Mouse (Mus musculus): ENCODE measurements around the gene Wdr53. TPM values are rescaled to one million over a fixed set of nuclear protein-coding genes. Genes with fewer than 3 reads are reported as not detected.
"Not testable (repeated sequence)": the region's sequence is repeated elsewhere in the genome, so short reads cannot be mapped to it uniquely, and the experiment has no call there.

The Wdr53 gene
- polyA plus RNA-seq, 1 experiment from 2014 or later, result 23.4 TPM

GRCm38 (mm10) chr16:32239428-32240312, 7.4 kb upstream of the Wdr53 start:
- peaks cover 28% of the 10 kb centered on the region for H3K36me3 ChIP-seq
- no peak overlapping the region for H3K4me3 ChIP-seq
- no peak overlapping the region for H3K27ac ChIP-seq
- H3K4me2 ChIP-seq, result no peak overlapping the region
- WGBS, result 80% methylated on average over 2 of the region's 2 CpGs
- no peaks in the 10 kb centered on the region for H3K9me3 ChIP-seq
- no peak for ATAC-seq (ENCODE audit: insufficient number of reproducible peaks, insufficient read depth, low FRiP score, low TSS enrichment, low read depth)
- no peak overlapping the region for H3K9ac ChIP-seq
- H3K4me1 ChIP-seq, result peaks cover 4% of the 10 kb centered on the region; the same call in 1 of the 2 replicates
- no peaks in the 10 kb centered on the region for H3K27me3 ChIP-seq

- 0 out of 2 replicates have a peak overlapping the region, but pooled peaks have one; percentile 1 for H3K9ac ChIP-seq
- no peak for ATAC-seq (ENCODE audit: insufficient number of reproducible peaks, insufficient read depth, low FRiP score, low TSS enrichment, low read depth)
- peaks cover 23% of the 10 kb centered on the region for H3K4me1 ChIP-seq
- 74% methylated on average over 3 of the region's 3 CpGs for WGBS
- H3K4me2 ChIP-seq, result no peak overlapping the region
- peaks cover 5% of the 10 kb centered on the region for H3K36me3 ChIP-seq
- no peaks in the 10 kb centered on the region for H3K27me3 ChIP-seq
- no peak overlapping the region for H3K4me3 ChIP-seq
- no peak overlapping the region for H3K27ac ChIP-seq
- H3K9me3 ChIP-seq, result no peaks in the 10 kb centered on the region
Observed at GRCm38 (mm10) chr16:32243901-32244300, 3.1 kb upstream of the Wdr53 start.

GRCm38 (mm10) chr16:32246351-32246791, 656 bp upstream of the Wdr53 start:
- Histone ChIP-seq H3K4me1 (peaks cover 23% of the 10 kb centered on the region), H3K4me2 (peak overlapping the region; percentile 59), H3K9ac (peak overlapping the region; percentile 94), H3K4me3 (peak overlapping the region; percentile 92), H3K36me3 (no peaks in the 10 kb centered on the region; the same call in 1 of the 2 replicates), H3K27ac (peak overlapping the region; percentile 94), H3K27me3 (no peaks in the 10 kb centered on the region), H3K9me3 (no peaks in the 10 kb centered on the region)
- peak; percentile 60 for ATAC-seq (ENCODE audit: insufficient number of reproducible peaks, insufficient read depth, low FRiP score, low TSS enrichment, low read depth)
- 0% methylated on average over 41 of the region's 41 CpGs for WGBS

- not testable (repeated sequence) for ATAC-seq (ENCODE audit: insufficient number of reproducible peaks, insufficient read depth, low FRiP score, low TSS enrichment, low read depth)
- WGBS, result 95% methylated on average over 2 of the region's 2 CpGs
Observed at GRCm38 (mm10) chr16:32264225-32264624, 17.2 kb downstream of the Wdr53 start.

GRCm38 (mm10) chr16:32271291-32271690, 24.3 kb downstream of the Wdr53 start, which contains the start of gene Smco1:
Smco1 (plus strand) TSS chr16:32271468.
- Histone ChIP-seq H3K4me2 (no peak within 1 kb of the TSS), H3K27me3 (no peaks in the 10 kb centered on the region), H3K4me1 (no peaks in the 10 kb centered on the region), H3K9ac (no peak within 1 kb of the TSS), H3K27ac (no peak within 1 kb of the TSS), H3K9me3 (no peaks in the 10 kb centered on the region), H3K36me3 (no peaks in the 10 kb centered on the region), H3K4me3 (no peak within 1 kb of the TSS)
- 84% methylated on average over 11 of the region's 11 CpGs for WGBS
- no peak for ATAC-seq (ENCODE audit: insufficient number of reproducible peaks, insufficient read depth, low FRiP score, low TSS enrichment, low read depth)

More at GRCm38 (mm10) chr16:32264225-32264624, 17.2 kb downstream of the Wdr53 start:
- H3K9me3 ChIP-seq, H3K4me3 ChIP-seq, H3K27ac ChIP-seq, H3K27me3 ChIP-seq, H3K4me2 ChIP-seq, H3K9ac ChIP-seq, H3K36me3 ChIP-seq, H3K4me1 ChIP-seq: not testable (repeated sequence)

- 55% methylated on average over 9 of the region's 9 CpGs for WGBS
- Histone ChIP-seq H3K9me3 (no peaks in the 10 kb centered on the region), H3K4me2 (no peak overlapping the region), H3K4me3 (no peak overlapping the region), H3K36me3 (no peaks in the 10 kb centered on the region), H3K4me1 (peaks cover 5% of the 10 kb centered on the region; the same call in 1 of the 2 replicates), H3K27ac (no peak overlapping the region), H3K9ac (no peak overlapping the region), H3K27me3 (no peaks in the 10 kb centered on the region)
- ATAC-seq (ENCODE audit: insufficient number of reproducible peaks, insufficient read depth, low FRiP score, low TSS enrichment, low read depth), result no peak
Observed at GRCm38 (mm10) chr16:32273338-32273737, 26.3 kb downstream of the Wdr53 start.

- no peaks in the 10 kb centered on the region for H3K9me3 ChIP-seq
- H3K4me1 ChIP-seq, result peaks cover 15% of the 10 kb centered on the region
- no peak for ATAC-seq (ENCODE audit: insufficient number of reproducible peaks, insufficient read depth, low FRiP score, low TSS enrichment, low read depth)
- H3K36me3 ChIP-seq, result peaks cover 4% of the 10 kb centered on the region
- H3K4me2 ChIP-seq, result no peak overlapping the region
- no peaks in the 10 kb centered on the region for H3K27me3 ChIP-seq
- no peak overlapping the region for H3K9ac ChIP-seq
- no peak overlapping the region for H3K4me3 ChIP-seq
- H3K27ac ChIP-seq, result no peak overlapping the region
- 88% methylated on average over 6 of the region's 6 CpGs for WGBS
Observed at GRCm38 (mm10) chr16:32275041-32275440, 28.0 kb downstream of the Wdr53 start.

GRCm38 (mm10) chr16:32275830-32276229, 28.8 kb downstream of the Wdr53 start:
- Histone ChIP-seq H3K9ac (no peak overlapping the region), H3K4me1 (peaks cover 18% of the 10 kb centered on the region), H3K4me2 (no peak overlapping the region), H3K36me3 (peaks cover 11% of the 10 kb centered on the region), H3K27ac (no peak overlapping the region), H3K9me3 (no peaks in the 10 kb centered on the region), H3K4me3 (no peak overlapping the region), H3K27me3 (no peaks in the 10 kb centered on the region)
- no peak for ATAC-seq (ENCODE audit: insufficient number of reproducible peaks, insufficient read depth, low FRiP score, low TSS enrichment, low read depth)
- WGBS, result 74% methylated on average over 1 of the region's 1 CpGs

- Histone ChIP-seq H3K36me3 (peaks cover 14% of the 10 kb centered on the region), H3K27ac (peak within 1 kb of the TSS; percentile 97), H3K9me3 (no peaks in the 10 kb centered on the region), H3K4me3 (peak within 1 kb of the TSS; percentile 83), H3K9ac (peak within 1 kb of the TSS; percentile 94), H3K4me1 (peaks cover 18% of the 10 kb centered on the region), H3K4me2 (peak within 1 kb of the TSS; percentile 73), H3K27me3 (no peaks in the 10 kb centered on the region)
- under 1% methylated on average over 75 of the region's 75 CpGs for WGBS
- ATAC-seq (ENCODE audit: insufficient number of reproducible peaks, insufficient read depth, low FRiP score, low TSS enrichment, low read depth), result peak; percentile 85
Observed at GRCm38 (mm10) chr16:32277308-32278256, 30.6 kb downstream of the Wdr53 start, which contains the start of gene Rnf168. Rnf168 (plus strand) TSS chr16:32277459.

GRCm38 (mm10) chr16:32278396-32278795, 31.4 kb downstream of the Wdr53 start:
- Histone ChIP-seq H3K27me3 (no peaks in the 10 kb centered on the region), H3K9me3 (no peaks in the 10 kb centered on the region), H3K4me3 (peak overlapping the region; percentile 83)

GRCm38 (mm10) chr16:32280211-32280610, 33.2 kb downstream of the Wdr53 start:
- peak overlapping the region; percentile 73 for H3K4me2 ChIP-seq
- no peak overlapping the region for H3K9ac ChIP-seq
- no peaks in the 10 kb centered on the region for H3K27me3 ChIP-seq
- peak overlapping the region; percentile 20 for H3K4me3 ChIP-seq
- peaks cover 18% of the 10 kb centered on the region for H3K4me1 ChIP-seq
- H3K36me3 ChIP-seq, result peaks cover 39% of the 10 kb centered on the region
- ATAC-seq (ENCODE audit: insufficient number of reproducible peaks, insufficient read depth, low FRiP score, low TSS enrichment, low read depth), result no peak
- WGBS, result 95% methylated on average over 8 of the region's 8 CpGs
- no peak overlapping the region for H3K27ac ChIP-seq
- H3K9me3 ChIP-seq, result no peaks in the 10 kb centered on the region

More at GRCm38 (mm10) chr16:32278396-32278795, 31.4 kb downstream of the Wdr53 start:
- WGBS, result 41% methylated on average over 7 of the region's 7 CpGs
- H3K36me3 ChIP-seq, result peaks cover 21% of the 10 kb centered on the region
- H3K9ac ChIP-seq, result peak overlapping the region; percentile 94
- peak overlapping the region; percentile 97 for H3K27ac ChIP-seq
- peak overlapping the region; percentile 73 for H3K4me2 ChIP-seq
- peaks cover 18% of the 10 kb centered on the region for H3K4me1 ChIP-seq
- ATAC-seq (ENCODE audit: insufficient number of reproducible peaks, insufficient read depth, low FRiP score, low TSS enrichment, low read depth), result no peak

All from embryonic facial prominence, embryonic 13.5 days (tissue).